Mouse (Mus musculus) midbrain, embryonic 14.5 days (tissue): Measurements from ENCODE around the gene Sept5. TPM values are rescaled to one million over a fixed set of nuclear protein-coding genes. Genes with fewer than 3 reads are reported as not detected.

Experiments used
- ATAC-seq: fragments of 200-750 bp; cut with Nextera tagmentation; 2 replicates; pipeline ENCODE4 v1.8.0; 2017; ENCODE audit warnings: moderate number of reproducible peaks, moderate library complexity; ENCODE audit not compliant: low FRiP score, low TSS enrichment
- DNase-seq: peaks from one replicate; pipeline ENCODE4 v3.0.0-alpha.2; 2015
- H3K27ac ChIP-seq: fragments of 300-500 bp; sonication (generic); replicated peaks from 2 replicates; pipeline ENCODE4 v1.5.1; 2014; ENCODE audit warnings: mild to moderate bottlenecking, low read depth, low read length, moderate library complexity
- H3K27me3 ChIP-seq: fragments of 300-500 bp; sonication (generic); 2 replicates; pipeline ENCODE4 v1.6.1; 2014; ENCODE audit warnings: low read length, control low read depth, mixed read lengths; ENCODE audit not compliant: control insufficient read depth, insufficient read depth
- H3K36me3 ChIP-seq: fragments of 300-500 bp; sonication (generic); 2 replicates; pipeline ENCODE4 v1.6.1; 2014; ENCODE audit warnings: low read length, control low read depth; ENCODE audit not compliant: control insufficient read depth, insufficient read depth
- H3K4me1 ChIP-seq: fragments of 300-500 bp; sonication (generic); 2 replicates; pipeline ENCODE4 v1.6.1; 2014; ENCODE audit warnings: mild to moderate bottlenecking, antibody characterized with exemption, low read length, control low read depth; ENCODE audit not compliant: control insufficient read depth, insufficient read depth
- H3K4me2 ChIP-seq: fragments of 300-500 bp; sonication (generic); 2 replicates; pipeline ENCODE4 v1.6.1; 2014; ENCODE audit warnings: mild to moderate bottlenecking, low read length, moderate library complexity
- H3K4me3 ChIP-seq: fragments of 300-500 bp; sonication (generic); replicated peaks from 2 replicates; pipeline ENCODE4 v1.5.1; 2014; ENCODE audit warnings: low read depth, low read length
- H3K9ac ChIP-seq: fragments of 300-500 bp; sonication (generic); replicated peaks from 2 replicates; pipeline ENCODE4 v1.6.1; 2014; ENCODE audit warnings: mild to moderate bottlenecking, low read length, moderate library complexity
- H3K9me3 ChIP-seq: fragments of 300-500 bp; sonication (generic); 2 replicates; pipeline ENCODE4 v1.6.1; 2016; ENCODE audit warnings: low read length, control low read depth, mixed read lengths; ENCODE audit not compliant: control insufficient read depth
- WGBS: fragments of 180-500 bp; shearing (Covaris S2); extraction: QIAGEN DNeasy Blood & Tissue Kit; methylation state at CpG from one replicate; pipeline ENCODE4 v1.1.7; 2014; 5-methylcytosine and 5-hydroxymethylcytosine counted together
- polyA plus RNA-seq: library from polyadenylated mRNA; unstranded; fragments of >200 nt; fragmentation: Nextera tagmentation; extraction: Ambion mirVana; gene quantifications from 2 replicates; pipeline ENCODE4 v1.2.1, GENCODE M21; 2014

Gene Sept5
- polyA plus RNA-seq = 175 and 200 TPM in 2 replicates

- ATAC-seq (peak; percentile 72), DNase-seq (peak; percentile 87)
- Histone ChIP-seq H3K4me1 (peaks cover 37% of the 10 kb centered on the region), H3K27me3 (peaks cover 26% of the 10 kb centered on the region), H3K4me2 (peak within 1 kb of the TSS; percentile 88), H3K27ac (peak within 1 kb of the TSS; percentile 83), H3K4me3 (peak within 1 kb of the TSS; percentile 60), H3K36me3 (peaks cover 13% of the 10 kb centered on the region), H3K9ac (peak within 1 kb of the TSS; percentile 84), H3K9me3 (no peaks in the 10 kb centered on the region)
- WGBS = under 1% methylated on average over 83 of the region's 93 CpGs
Measured at GRCm38 (mm10) chr16:18629390-18630231, at the start of gene Sept5. Gene Sept5 (minus strand): TSS chr16:18629954.

GRCm38 (mm10) chr16:18679112-18679511 is 49.4 kb upstream of the Sept5 start:
- DNase-seq (no peak), ATAC-seq (no peak)
- Histone ChIP-seq H3K36me3 (no peaks in the 10 kb centered on the region), H3K4me3 (no peak overlapping the region), H3K27me3 (no peaks in the 10 kb centered on the region), H3K4me2 (no peak overlapping the region), H3K9ac (no peak overlapping the region), H3K27ac (no peak overlapping the region), H3K9me3 (no peaks in the 10 kb centered on the region), H3K4me1 (0 out of 2 replicates have a peak, but pooled peaks cover 2% of the 10 kb centered on the region)
- WGBS = 51% methylated on average over 5 of the region's 5 CpGs

GRCm38 (mm10) chr16:18677746-18678679 is 48.3 kb upstream of the Sept5 start:
- Histone ChIP-seq H3K9ac (no peak overlapping the region), H3K27me3 (no peaks in the 10 kb centered on the region), H3K9me3 (no peaks in the 10 kb centered on the region), H3K36me3 (no peaks in the 10 kb centered on the region), H3K4me1 (no peaks in the 10 kb centered on the region), H3K4me2 (no peak overlapping the region), H3K27ac (no peak overlapping the region), H3K4me3 (no peak overlapping the region)
- no peak for ATAC-seq
- peak; percentile 68 for DNase-seq
- 36% methylated on average over 17 of the region's 17 CpGs for WGBS

GRCm38 (mm10) chr16:18673005-18673404 is 43.3 kb upstream of the Sept5 start:
- no peak overlapping the region for H3K4me3 ChIP-seq
- H3K9ac ChIP-seq = no peak overlapping the region
- H3K36me3 ChIP-seq = no peaks in the 10 kb centered on the region
- WGBS = 81% methylated on average over 3 of the region's 3 CpGs
- no peak for DNase-seq
- no peak overlapping the region for H3K27ac ChIP-seq
- H3K27me3 ChIP-seq = no peaks in the 10 kb centered on the region
- no peak overlapping the region for H3K4me2 ChIP-seq
- H3K4me1 ChIP-seq = no peaks in the 10 kb centered on the region
- no peak for ATAC-seq
- no peaks in the 10 kb centered on the region for H3K9me3 ChIP-seq

- Histone ChIP-seq H3K9me3 (no peaks in the 10 kb centered on the region), H3K4me3 (no peak overlapping the region), H3K27me3 (no peaks in the 10 kb centered on the region), H3K4me1 (no peaks in the 10 kb centered on the region), H3K36me3 (no peaks in the 10 kb centered on the region), H3K9ac (no peak overlapping the region), H3K27ac (no peak overlapping the region), H3K4me2 (no peak overlapping the region)
- DNase-seq = no peak
- 76% methylated on average over 5 of the region's 5 CpGs for WGBS
- ATAC-seq = no peak
Measured at GRCm38 (mm10) chr16:18672027-18672426, 42.3 kb upstream of the Sept5 start.

GRCm38 (mm10) chr16:18669914-18670313 is 40.2 kb upstream of the Sept5 start:
- ATAC-seq (no peak), DNase-seq (no peak)
- Histone ChIP-seq H3K4me1 (no peaks in the 10 kb centered on the region), H3K27me3 (no peaks in the 10 kb centered on the region), H3K4me2 (no peak overlapping the region), H3K4me3 (no peak overlapping the region), H3K36me3 (no peaks in the 10 kb centered on the region), H3K27ac (no peak overlapping the region), H3K9ac (no peak overlapping the region), H3K9me3 (no peaks in the 10 kb centered on the region)
- 67% methylated on average over 6 of the region's 6 CpGs for WGBS

- Histone ChIP-seq H3K4me3 (no peak overlapping the region), H3K36me3 (no peaks in the 10 kb centered on the region), H3K4me2 (no peak overlapping the region), H3K27me3 (no peaks in the 10 kb centered on the region), H3K9ac (no peak overlapping the region), H3K27ac (no peak overlapping the region), H3K4me1 (no peaks in the 10 kb centered on the region), H3K9me3 (no peaks in the 10 kb centered on the region)
- ATAC-seq (no peak), DNase-seq (no peak)
- WGBS = 75% methylated on average over 4 of the region's 4 CpGs
Measured at GRCm38 (mm10) chr16:18658597-18658996, 28.8 kb upstream of the Sept5 start.

- no peak for DNase-seq
Measured at GRCm38 (mm10) chr16:18655372-18656098, 25.8 kb upstream of the Sept5 start.

More at GRCm38 (mm10) chr16:18655372-18656098, 25.8 kb upstream of the Sept5 start:
- no peak overlapping the region for H3K4me3 ChIP-seq
- no peak for ATAC-seq
- 62% methylated on average over 5 of the region's 5 CpGs for WGBS
- H3K36me3 ChIP-seq = no peaks in the 10 kb centered on the region
- H3K4me2 ChIP-seq = no peak overlapping the region
- no peaks in the 10 kb centered on the region for H3K9me3 ChIP-seq
- no peak overlapping the region for H3K9ac ChIP-seq
- no peak overlapping the region for H3K27ac ChIP-seq
- no peaks in the 10 kb centered on the region for H3K4me1 ChIP-seq
- no peaks in the 10 kb centered on the region for H3K27me3 ChIP-seq
